Mouse (Mus musculus) heart, embryonic 12.5 days (tissue): Measurements from ENCODE around the gene Pfdn6. TPM values are rescaled to one million over a fixed set of nuclear protein-coding genes. Genes with fewer than 3 reads are reported as not detected.
A peak's percentile ranks its signal among the peaks of the same experiment; 100 is the strongest.

ENCODE experiments used
- ATAC-seq: fragments of 200-750 bp; cut with Nextera tagmentation; 2 replicates; pipeline ENCODE4 v1.8.0; 2017; ENCODE audit warnings: moderate TSS enrichment, moderate library complexity; ENCODE audit not compliant: insufficient number of reproducible peaks, low FRiP score
- H3K27ac ChIP-seq: fragments of 300-500 bp; sonication (generic); 2 replicates; pipeline ENCODE4 v1.5.1; 2016; ENCODE audit warnings: mild to moderate bottlenecking, moderate library complexity; ENCODE audit not compliant: poor library complexity, severe bottlenecking
- H3K27me3 ChIP-seq: fragments of 300-500 bp; sonication (generic); replicated peaks from 2 replicates; pipeline ENCODE4 v1.6.1; 2016; ENCODE audit warnings: mild to moderate bottlenecking, moderate library complexity
- H3K36me3 ChIP-seq: fragments of 300-500 bp; sonication (generic); 2 replicates; pipeline ENCODE4 v1.6.1; 2016; ENCODE audit warnings: mild to moderate bottlenecking, moderate library complexity
- H3K4me1 ChIP-seq: fragments of 300-500 bp; sonication (generic); replicated peaks from 2 replicates; pipeline ENCODE4 v1.6.1; 2016; ENCODE audit warnings: mild to moderate bottlenecking
- H3K4me2 ChIP-seq: fragments of 300-500 bp; sonication (generic); 2 replicates; pipeline ENCODE4 v1.6.1; 2016; ENCODE audit warnings: mild to moderate bottlenecking, moderate library complexity
- H3K4me3 ChIP-seq: fragments of 300-500 bp; sonication (generic); 2 replicates; pipeline ENCODE4 v1.5.1; 2016; ENCODE audit warnings: mild to moderate bottlenecking
- H3K9ac ChIP-seq: fragments of 300-500 bp; sonication (generic); 2 replicates; pipeline ENCODE4 v1.6.1; 2016; ENCODE audit warnings: mild to moderate bottlenecking, moderate library complexity
- H3K9me3 ChIP-seq: fragments of 300-500 bp; sonication (generic); replicated peaks from 2 replicates; pipeline ENCODE4 v1.6.1; 2016; ENCODE audit warnings: mild to moderate bottlenecking, moderate library complexity
- WGBS: fragments of 180-500 bp; shearing (Covaris S2); methylation state at CpG from one replicate; pipeline ENCODE4 v1.1.7; 2016; 5-methylcytosine and 5-hydroxymethylcytosine counted together
- polyA plus RNA-seq: library from polyadenylated mRNA; unstranded; fragments of >200 nt; fragmentation: Nextera tagmentation; extraction: Ambion mirVana; gene quantifications from 2 replicates; pipeline ENCODE4 v1.2.1, GENCODE M21; 2016

Gene Pfdn6
- polyA plus RNA-seq, 1 experiment from 2014 or later = 127 TPM

DNA sequence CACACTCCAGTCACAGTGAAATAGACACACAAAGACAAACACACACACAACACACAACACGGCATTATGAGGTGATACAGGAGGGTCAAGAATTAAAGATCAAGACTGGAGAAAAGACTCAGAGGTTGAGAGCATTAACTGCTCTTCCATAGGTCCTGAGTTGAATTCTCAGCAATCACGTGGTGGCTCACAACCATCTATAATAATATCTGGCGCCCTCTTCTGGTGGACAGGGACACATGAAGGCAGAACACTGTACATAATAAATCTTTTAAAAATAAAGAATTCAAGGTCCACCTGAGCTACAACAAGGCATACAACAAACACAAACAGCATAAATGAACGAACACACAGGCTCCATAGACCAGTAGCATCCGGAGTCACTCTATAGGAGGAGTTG is 28.8 kb upstream of the Pfdn6 start:
- no peaks in the 10 kb centered on the region for H3K4me1 ChIP-seq
- no peak overlapping the region for H3K4me2 ChIP-seq
- 28% methylated on average over 5 of the region's 5 CpGs for WGBS
- no peak overlapping the region for H3K9ac ChIP-seq
- H3K4me3 ChIP-seq = no peak overlapping the region
- H3K27me3 ChIP-seq = no peaks in the 10 kb centered on the region
- no peak for ATAC-seq
- H3K36me3 ChIP-seq = peaks cover 25% of the 10 kb centered on the region
- H3K9me3 ChIP-seq = peaks cover 3% of the 10 kb centered on the region; the same call in 1 of the 2 replicates
- no peak overlapping the region for H3K27ac ChIP-seq

DNA sequence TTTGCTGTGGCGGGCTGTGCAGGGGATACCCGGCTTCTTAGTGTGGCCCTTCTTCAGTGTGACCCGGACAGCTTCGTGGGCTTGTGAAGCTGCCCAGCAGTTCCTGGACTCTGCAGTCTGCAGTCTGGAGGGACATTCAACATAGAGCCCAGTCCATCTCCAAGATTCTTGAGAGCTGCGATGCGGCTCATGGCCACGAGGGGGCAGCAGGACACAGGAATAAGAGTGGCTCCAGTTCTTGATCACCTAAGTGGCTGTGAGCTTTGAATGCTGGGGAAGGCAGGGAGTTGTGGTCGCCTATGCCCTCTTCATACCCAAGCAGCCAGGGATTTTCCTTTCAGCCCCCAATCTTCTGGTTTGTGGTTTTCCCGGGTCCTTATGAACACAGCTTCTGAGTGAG is 28.3 kb upstream of the Pfdn6 start:
- H3K4me3 ChIP-seq = no peak overlapping the region
- WGBS = 3% methylated on average over 9 of the region's 9 CpGs

GRCm38 (mm10) chr17:33965846-33966550 is 25.9 kb upstream of the Pfdn6 start:
- H3K36me3 ChIP-seq = peaks cover 54% of the 10 kb centered on the region
- H3K27ac ChIP-seq = no peak overlapping the region
- 89% methylated on average over 16 of the region's 16 CpGs for WGBS
- no peaks in the 10 kb centered on the region for H3K4me1 ChIP-seq
- H3K9me3 ChIP-seq = peaks cover 3% of the 10 kb centered on the region; the same call in 1 of the 2 replicates
- no peaks in the 10 kb centered on the region for H3K27me3 ChIP-seq
- H3K4me3 ChIP-seq = no peak overlapping the region
- H3K4me2 ChIP-seq = no peak overlapping the region
- no peak overlapping the region; the same call in 1 of the 2 replicates for H3K9ac ChIP-seq
- ATAC-seq = no peak

More for the DNA sequence above, 28.3 kb upstream of the Pfdn6 start:
- Histone ChIP-seq H3K27ac (no peak overlapping the region), H3K36me3 (peaks cover 29% of the 10 kb centered on the region), H3K4me2 (no peak overlapping the region), H3K9ac (no peak overlapping the region), H3K27me3 (no peaks in the 10 kb centered on the region), H3K9me3 (peaks cover 3% of the 10 kb centered on the region; the same call in 1 of the 2 replicates), H3K4me1 (no peaks in the 10 kb centered on the region)
- ATAC-seq = peak; percentile 51; the same call in 1 of the 2 replicates

DNA sequence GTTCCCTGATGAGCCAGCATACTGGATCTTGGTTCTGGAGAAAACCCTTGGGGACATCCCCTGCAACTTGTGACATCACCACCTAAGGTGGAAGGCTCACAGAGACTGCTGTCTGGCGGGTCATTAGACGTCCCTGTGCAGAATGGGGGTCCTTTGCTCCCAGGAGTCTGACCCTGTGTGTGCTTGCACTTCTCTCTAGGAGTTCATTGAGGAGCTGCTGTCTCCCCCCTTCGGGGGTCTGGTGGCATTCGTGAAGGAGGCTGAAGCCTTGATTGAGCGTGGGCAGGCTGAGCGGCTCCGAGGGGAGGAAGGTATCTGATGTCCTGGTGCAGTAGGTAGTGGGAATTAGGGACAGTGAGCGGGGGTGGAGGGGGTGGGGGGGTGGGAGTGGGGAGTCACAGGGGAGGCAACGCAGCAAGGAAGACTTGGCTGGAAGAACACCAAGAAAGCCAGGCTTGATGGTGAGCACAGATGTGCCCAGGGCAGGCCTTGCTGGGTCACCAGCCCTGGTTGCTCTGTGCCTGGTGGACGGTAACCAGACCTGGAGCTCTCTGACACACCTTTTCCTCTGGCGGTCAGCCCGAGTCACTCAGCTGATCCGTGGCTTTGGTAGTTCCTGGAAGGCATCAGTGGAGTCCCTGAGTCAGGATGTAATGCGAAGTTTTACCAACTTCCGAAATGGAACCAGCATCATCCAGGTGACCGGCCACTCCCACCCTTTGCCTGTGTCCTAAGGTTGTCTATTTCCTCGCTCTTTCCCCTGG is 25.1 kb upstream of the Pfdn6 start:
- 88% methylated on average over 17 of the region's 17 CpGs for WGBS
- ATAC-seq = no peak
- Histone ChIP-seq H3K27me3 (no peaks in the 10 kb centered on the region), H3K36me3 (peaks cover 61% of the 10 kb centered on the region), H3K4me2 (no peak overlapping the region), H3K4me1 (no peaks in the 10 kb centered on the region), H3K27ac (no peak overlapping the region), H3K9me3 (peaks cover 3% of the 10 kb centered on the region; the same call in 1 of the 2 replicates), H3K4me3 (no peak overlapping the region), H3K9ac (no peak overlapping the region)

GRCm38 (mm10) chr17:33962876-33963275 is 22.7 kb upstream of the Pfdn6 start:
- H3K4me2 ChIP-seq = no peak overlapping the region
- WGBS = 86% methylated on average over 7 of the region's 7 CpGs
- no peak overlapping the region for H3K9ac ChIP-seq
- no peaks in the 10 kb centered on the region for H3K4me1 ChIP-seq
- no peaks in the 10 kb centered on the region for H3K27me3 ChIP-seq
- peaks cover 85% of the 10 kb centered on the region for H3K36me3 ChIP-seq
- no peak overlapping the region for H3K4me3 ChIP-seq
- H3K27ac ChIP-seq = no peak overlapping the region
- no peak for ATAC-seq
- H3K9me3 ChIP-seq = no peaks in the 10 kb centered on the region

DNA sequence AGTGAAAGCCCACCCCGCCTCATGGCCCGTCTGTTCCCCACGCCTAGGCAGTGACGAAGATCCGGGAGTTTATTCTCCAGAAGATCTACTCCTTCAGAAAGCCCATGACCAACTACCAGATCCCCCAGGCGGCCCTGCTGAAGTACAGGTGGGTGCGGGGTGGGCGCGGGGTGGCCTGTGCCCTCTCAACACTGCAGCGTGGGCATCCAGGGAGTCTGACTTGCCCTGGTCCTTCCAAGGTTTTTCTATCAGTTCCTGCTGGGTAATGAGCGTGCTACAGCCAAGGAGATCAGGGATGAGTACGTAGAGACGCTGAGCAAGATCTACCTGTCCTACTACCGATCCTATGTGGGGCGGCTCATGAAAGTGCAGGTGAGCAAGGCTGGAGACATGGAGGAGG is 19.8 kb upstream of the Pfdn6 start:
- 91% methylated on average over 15 of the region's 15 CpGs for WGBS
- no peak for ATAC-seq
- H3K36me3 ChIP-seq = peaks cover 68% of the 10 kb centered on the region

DNA sequence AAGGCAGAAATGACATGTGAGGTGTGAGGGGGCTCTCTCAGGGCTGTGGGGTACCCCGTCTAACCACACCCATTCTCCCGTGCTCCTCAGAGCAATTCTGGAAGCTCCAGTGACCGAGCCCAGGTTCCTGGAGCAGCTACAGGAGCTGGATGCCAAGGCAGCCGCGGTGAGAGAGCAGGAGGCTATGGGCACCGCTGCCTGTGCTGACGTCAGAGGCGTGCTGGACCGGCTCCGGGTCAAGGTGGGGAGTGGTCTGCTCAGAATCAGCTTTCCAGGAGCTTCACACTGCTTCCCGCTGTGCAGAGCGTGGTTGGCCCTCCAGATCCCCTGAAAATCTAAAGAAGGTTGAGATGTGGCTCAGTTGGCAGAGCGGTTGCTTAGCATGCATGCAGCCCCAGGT is 19.0 kb upstream of the Pfdn6 start:
- no peak overlapping the region for H3K9ac ChIP-seq
- no peak overlapping the region for H3K27ac ChIP-seq
- H3K4me3 ChIP-seq = no peak overlapping the region
- no peaks in the 10 kb centered on the region for H3K9me3 ChIP-seq
- H3K4me1 ChIP-seq = peaks cover 12% of the 10 kb centered on the region
- no peaks in the 10 kb centered on the region for H3K27me3 ChIP-seq
- no peak overlapping the region for H3K4me2 ChIP-seq
- peaks cover 69% of the 10 kb centered on the region for H3K36me3 ChIP-seq
- no peak for ATAC-seq
- WGBS = 94% methylated on average over 13 of the region's 13 CpGs

More for the DNA sequence above, 19.8 kb upstream of the Pfdn6 start:
- Histone ChIP-seq H3K4me1 (peaks cover 6% of the 10 kb centered on the region), H3K9me3 (no peaks in the 10 kb centered on the region), H3K4me2 (no peak overlapping the region), H3K4me3 (no peak overlapping the region), H3K27ac (no peak overlapping the region), H3K27me3 (no peaks in the 10 kb centered on the region), H3K9ac (no peak overlapping the region)

DNA sequence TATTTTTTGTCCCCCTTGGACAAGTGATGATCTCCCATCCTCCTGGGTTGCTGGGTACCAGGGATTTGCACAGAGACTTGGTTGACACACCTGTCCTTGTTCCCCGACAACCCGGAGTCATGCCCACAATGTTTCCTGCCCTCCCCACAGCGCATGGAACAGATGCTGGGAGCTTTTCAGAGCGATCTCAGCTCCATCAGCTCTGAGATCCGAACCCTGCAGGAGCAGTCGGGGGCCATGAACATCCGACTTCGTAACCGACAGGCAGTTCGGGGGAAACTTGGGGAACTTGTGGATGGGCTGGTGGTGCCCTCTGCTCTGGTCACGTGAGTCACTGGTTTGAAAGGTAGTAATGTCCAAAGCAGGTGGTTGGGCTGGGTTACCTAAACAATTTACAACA is 18.3 kb upstream of the Pfdn6 start:
- Histone ChIP-seq H3K9ac (no peak overlapping the region), H3K4me3 (no peak overlapping the region), H3K4me1 (peaks cover 19% of the 10 kb centered on the region), H3K27ac (no peak overlapping the region), H3K27me3 (no peaks in the 10 kb centered on the region), H3K9me3 (no peaks in the 10 kb centered on the region), H3K4me2 (no peak overlapping the region), H3K36me3 (peaks cover 69% of the 10 kb centered on the region)
- WGBS = 92% methylated on average over 11 of the region's 11 CpGs
- no peak for ATAC-seq

- ATAC-seq = no peak
- no peaks in the 10 kb centered on the region for H3K9me3 ChIP-seq
- WGBS = 93% methylated on average over 6 of the region's 6 CpGs
Observed at GRCm38 (mm10) chr17:33957493-33957892, 17.4 kb upstream of the Pfdn6 start.

DNA sequence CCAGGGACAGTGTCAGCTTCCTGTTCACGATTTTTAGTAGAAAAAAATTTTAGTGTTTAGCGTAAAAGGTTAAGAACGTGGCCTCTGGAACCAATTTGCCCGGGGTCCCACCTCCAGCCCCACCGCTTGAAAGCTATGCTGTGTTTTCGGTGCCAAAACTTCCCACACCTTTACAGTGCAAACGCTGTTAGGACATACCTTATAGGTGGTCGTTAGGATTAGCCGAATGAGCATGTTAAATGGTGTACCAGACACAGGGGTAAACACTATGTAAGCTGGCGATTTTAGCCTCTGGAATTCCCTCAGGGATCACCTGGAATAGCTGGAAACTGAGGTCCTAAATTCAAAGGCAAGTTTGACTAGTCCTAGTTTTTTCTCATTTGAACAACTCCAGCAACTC is 16.2 kb upstream of the Pfdn6 start:
- Histone ChIP-seq H3K4me1 (peaks cover 38% of the 10 kb centered on the region), H3K9me3 (no peaks in the 10 kb centered on the region), H3K4me2 (peak overlapping the region; percentile 96), H3K4me3 (peak overlapping the region; percentile 89), H3K27me3 (no peaks in the 10 kb centered on the region), H3K36me3 (peaks cover 68% of the 10 kb centered on the region), H3K27ac (no peak overlapping the region), H3K9ac (peak overlapping the region; percentile 76)
- WGBS = 7% methylated on average over 10 of the region's 10 CpGs
- ATAC-seq = no peak

More at GRCm38 (mm10) chr17:33957493-33957892, 17.4 kb upstream of the Pfdn6 start:
- H3K4me2 ChIP-seq = no peak overlapping the region
- no peak overlapping the region for H3K9ac ChIP-seq
- H3K4me1 ChIP-seq = peaks cover 28% of the 10 kb centered on the region
- H3K4me3 ChIP-seq = no peak overlapping the region
- peaks cover 69% of the 10 kb centered on the region for H3K36me3 ChIP-seq
- H3K27me3 ChIP-seq = no peaks in the 10 kb centered on the region
- no peak overlapping the region for H3K27ac ChIP-seq

- H3K4me2 ChIP-seq = peak within 1 kb of the TSS; percentile 96
- peak; percentile 87 for ATAC-seq
- peak within 1 kb of the TSS; percentile 89 for H3K4me3 ChIP-seq
- peak within 1 kb of the TSS; percentile 84 for H3K27ac ChIP-seq
- H3K36me3 ChIP-seq = peaks cover 61% of the 10 kb centered on the region
- H3K9me3 ChIP-seq = no peaks in the 10 kb centered on the region
- peaks cover 45% of the 10 kb centered on the region for H3K4me1 ChIP-seq
- H3K27me3 ChIP-seq = no peaks in the 10 kb centered on the region
- peak within 1 kb of the TSS; percentile 97 for H3K9ac ChIP-seq
- WGBS = under 1% methylated on average over 50 of the region's 50 CpGs
Observed at GRCm38 (mm10) chr17:33955555-33956214, 15.5 kb upstream of the Pfdn6 start, which contains the start of the genes Vps52 and Rps18. TSS of gene Vps52 (plus strand) at chr17:33955812. TSS of gene Rps18 (minus strand) at chr17:33956001.
